ENCODE assay signal across 10 mouse cellular contexts in the genomic region with DNA sequence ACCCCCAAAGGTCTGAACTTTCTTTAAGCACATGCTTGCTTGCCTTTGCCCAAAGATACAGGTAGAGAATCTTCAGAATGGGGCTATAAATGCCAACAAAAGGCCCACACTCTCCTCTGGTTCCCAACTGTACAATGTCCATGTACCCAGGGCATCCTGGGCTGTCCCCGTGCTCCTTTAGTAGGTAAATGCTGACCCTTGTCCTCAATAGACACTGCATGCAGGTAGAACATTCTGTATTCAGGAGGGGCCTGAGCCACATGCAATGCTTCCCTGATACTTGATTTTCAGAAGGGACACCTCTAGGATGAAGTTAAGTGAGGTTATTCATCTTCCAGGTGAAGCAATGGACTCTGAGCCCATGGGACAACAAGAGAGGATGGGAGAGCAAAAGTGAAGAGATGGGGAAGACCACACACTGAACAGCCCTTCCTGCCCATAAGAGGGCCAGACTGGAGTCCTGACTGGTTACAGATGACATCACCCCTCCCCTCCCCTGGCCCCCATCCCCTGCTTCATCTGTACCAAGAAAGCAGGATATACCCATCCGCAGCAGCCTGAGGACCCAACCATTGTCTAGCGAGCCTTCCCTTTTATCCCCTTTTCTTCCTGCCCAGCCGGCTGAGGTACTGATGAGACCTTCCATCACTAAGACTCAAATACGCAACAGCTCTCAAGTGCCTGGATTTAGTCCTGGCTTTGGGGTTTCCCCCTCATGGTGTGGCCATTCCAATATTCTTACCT. TPM values are rescaled to one million over a fixed set of nuclear protein-coding genes. Genes with fewer than 3 reads are reported as not detected.
A peak's percentile ranks its signal among the peaks of the same experiment; 100 is the strongest.
DNase-seq lines count a peak whose midpoint lies in the region; ATAC-seq lines count a peak whose summit lies in the region.
"Had no signal": no experiment of that assay in that cellular context is flagged by ENCODE, and none has a peak within 500 bp of the region (broad histone marks: within the 10 kb centered on the region; RNA-seq: fewer than 3 reads in every experiment).

No protein-coding gene starts in this region.

- H3K4me2 ChIP-seq in limb, embryonic 12.5 days = peak overlapping the region; percentile 82
- H3K4me2 ChIP-seq in stomach, embryonic 14.5 days (replicated peaks; ENCODE audit: low read depth, low read length) = peak overlapping the region; percentile 80

- H3K36me3 ChIP-seq in megakaryocyte, embryonic 14.5 days (replicated peaks; ENCODE audit: low read length) = no peaks in the 10 kb centered on the region
- no peaks in the 10 kb centered on the region for H3K36me3 ChIP-seq in limb, embryonic 12.5 days
- H3K36me3 ChIP-seq in stomach, embryonic 14.5 days (ENCODE audit: control insufficient read depth, insufficient read depth, low read length) = no peaks in the 10 kb centered on the region

- ATAC-seq in megakaryocyte, adult 5-6 weeks (ENCODE audit: poor library complexity, severe bottlenecking) = no peak
- no peak for ATAC-seq in limb, embryonic 12.5 days (ENCODE audit: insufficient number of reproducible peaks, insufficient read depth, low FRiP score, low TSS enrichment, low read depth)
- ATAC-seq in stomach, embryonic 14.5 days (ENCODE audit: insufficient number of reproducible peaks, insufficient read depth, low FRiP score, low read depth) = no peak
- no peak for ATAC-seq in activated CD4-positive, CD25-positive, alpha-beta regulatory T cell, adult 4 months

- peak overlapping the region; percentile 92 for H3K4me3 ChIP-seq in megakaryocyte, embryonic 14.5 days (replicated peaks)
- H3K4me3 ChIP-seq in limb, embryonic 12.5 days (replicated peaks) = peak overlapping the region; percentile 44
- H3K4me3 ChIP-seq in stomach, embryonic 14.5 days (ENCODE audit: low read depth, low read length) = peak overlapping the region; percentile 37

- H3K27ac ChIP-seq in limb, embryonic 12.5 days = no peak overlapping the region
- peak overlapping the region; percentile 52; the same call in 1 of the 2 replicates for H3K27ac ChIP-seq in stomach, embryonic 14.5 days (ENCODE audit: low read length)

- H3K4me1 ChIP-seq in megakaryocyte, embryonic 14.5 days = peaks cover 72% of the 10 kb centered on the region
- H3K4me1 ChIP-seq in limb, embryonic 12.5 days (replicated peaks) = peaks cover 29% of the 10 kb centered on the region
- peaks cover 25% of the 10 kb centered on the region; the same call in 1 of the 2 replicates for H3K4me1 ChIP-seq in stomach, embryonic 14.5 days (ENCODE audit: control insufficient read depth, insufficient read depth, low read length)

- DNase-seq in cerebellum, adult 9-10 months = peak; percentile 55
- no peak for DNase-seq in cerebellum, adult 11-12 months
- DNase-seq in lung, adult 18-20 months = no peak

- H3K9ac ChIP-seq in limb, embryonic 12.5 days (replicated peaks) = peak overlapping the region; percentile 52; the same call in 1 of the 2 replicates
- 0 out of 2 replicates have a peak overlapping the region, but pooled peaks have one; percentile 25 for H3K9ac ChIP-seq in stomach, embryonic 14.5 days (replicated peaks; ENCODE audit: low read depth, low read length)

- H3K9me3 ChIP-seq in megakaryocyte, embryonic 14.5 days = no peaks in the 10 kb centered on the region
- no peaks in the 10 kb centered on the region for H3K9me3 ChIP-seq in limb, embryonic 12.5 days
- H3K9me3 ChIP-seq in stomach, embryonic 14.5 days (ENCODE audit: control insufficient read depth, low read depth, low read length) = no peaks in the 10 kb centered on the region

- WGBS in limb, embryonic 12.5 days = 43% methylated on average over 5 of the region's 5 CpGs
- WGBS in stomach, embryonic 14.5 days = 32% methylated on average over 5 of the region's 5 CpGs

- peaks cover 50% of the 10 kb centered on the region for H3K27me3 ChIP-seq in megakaryocyte, embryonic 14.5 days (replicated peaks)
- H3K27me3 ChIP-seq in limb, embryonic 12.5 days = peaks cover 40% of the 10 kb centered on the region
- H3K27me3 ChIP-seq in stomach, embryonic 14.5 days (ENCODE audit: control insufficient read depth, insufficient read depth, low read length) = no peaks in the 10 kb centered on the region

RNA-seq across cellular contexts. Expression of a gene that starts 1.0 kb away (rescaled TPM):
- 0.41 and 1.4 TPM in 2 replicates for polyA plus RNA-seq in megakaryocyte, embryonic 14.5 days (2012; ENCODE audit: insufficient read depth, low replicate concordance)
- not detected in 2 replicates for total RNA-seq in megakaryocyte, adult 5-6 weeks (2015)
- 0.20 TPM in 1 of 2 replicates, not detected in the other for total RNA-seq in megakaryocyte, adult 5-6 weeks (2017)
- polyA plus RNA-seq in limb, embryonic 12.5 days (2016; fragmentation: Nextera tagmentation; extraction: Ambion mirVana) = 8.3 and 8.8 TPM in 2 replicates
- polyA plus RNA-seq in stomach, embryonic 14.5 days (2014; fragmentation: Nextera tagmentation; extraction: Ambion mirVana) = 26.8 and 28.4 TPM in 2 replicates
- under 1 TPM in 1 of 2 experiments, not detected in 1; 0.09 TPM for polyA plus RNA-seq in activated CD4-positive, CD25-positive, alpha-beta regulatory T cell, adult 4 months (2017; shearing (Covaris generic))

RNA-seq across cellular contexts. Expression of a gene that starts 12.2 kb away (rescaled TPM):
- 0.04 TPM in 1 of 2 replicates, not detected in the other for polyA plus RNA-seq in megakaryocyte, embryonic 14.5 days (2012; ENCODE audit: insufficient read depth, low replicate concordance)
- 0.07 TPM in 1 of 2 replicates, not detected in the other for total RNA-seq in megakaryocyte, adult 5-6 weeks (2015)
- total RNA-seq in megakaryocyte, adult 5-6 weeks (2017) = not detected in 2 replicates
- polyA plus RNA-seq in limb, embryonic 12.5 days (2016; fragmentation: Nextera tagmentation; extraction: Ambion mirVana) = 0.50 and 0.91 TPM in 2 replicates
- polyA plus RNA-seq in stomach, embryonic 14.5 days (2014; fragmentation: Nextera tagmentation; extraction: Ambion mirVana) = 0.54 and 0.81 TPM in 2 replicates
- under 1 TPM in 1 of 2 experiments, not detected in 1; 0.16 TPM for polyA plus RNA-seq in activated CD4-positive, CD25-positive, alpha-beta regulatory T cell, adult 4 months (2017; shearing (Covaris generic))

RNA-seq across cellular contexts. Expression of a gene that starts 12.6 kb away (rescaled TPM):
- polyA plus RNA-seq in megakaryocyte, embryonic 14.5 days (2012; ENCODE audit: insufficient read depth, low replicate concordance) = 11.3 and 20.5 TPM in 2 replicates
- total RNA-seq in megakaryocyte, adult 5-6 weeks (2015) = 13.5 and 14.1 TPM in 2 replicates
- total RNA-seq in megakaryocyte, adult 5-6 weeks (2017) = 17.8 and 22.9 TPM in 2 replicates
- 104 and 108 TPM in 2 replicates for polyA plus RNA-seq in limb, embryonic 12.5 days (2016; fragmentation: Nextera tagmentation; extraction: Ambion mirVana)
- polyA plus RNA-seq in stomach, embryonic 14.5 days (2014; fragmentation: Nextera tagmentation; extraction: Ambion mirVana) = 89.1 and 90.9 TPM in 2 replicates
- 10 to 100 TPM; 16.3 to 21.0 TPM for polyA plus RNA-seq in activated CD4-positive, CD25-positive, alpha-beta regulatory T cell, adult 4 months (2017; shearing (Covaris generic))

RNA-seq across cellular contexts. Expression of a gene that starts 16.7 kb away (rescaled TPM):
- polyA plus RNA-seq in megakaryocyte, embryonic 14.5 days (2012; ENCODE audit: insufficient read depth, low replicate concordance) = not detected in 2 replicates
- total RNA-seq in megakaryocyte, adult 5-6 weeks (2015) = not detected in 2 replicates
- not detected in 2 replicates for total RNA-seq in megakaryocyte, adult 5-6 weeks (2017)
- 0.18 TPM in 1 of 2 replicates, not detected in the other for polyA plus RNA-seq in limb, embryonic 12.5 days (2016; fragmentation: Nextera tagmentation; extraction: Ambion mirVana)
- 0.38 and 0.46 TPM in 2 replicates for polyA plus RNA-seq in stomach, embryonic 14.5 days (2014; fragmentation: Nextera tagmentation; extraction: Ambion mirVana)
- polyA plus RNA-seq in activated CD4-positive, CD25-positive, alpha-beta regulatory T cell, adult 4 months (2017; shearing (Covaris generic)) = not detected
- total RNA-seq: hematopoietic stem cell, adult 5-6 weeks; neutrophil, adult 5-6 weeks had no signal

RNA-seq across cellular contexts. Expression of a gene that starts 29.2 kb away (rescaled TPM):
- 10.2 and 29.9 TPM in 2 replicates for polyA plus RNA-seq in megakaryocyte, embryonic 14.5 days (2012; ENCODE audit: insufficient read depth, low replicate concordance)
- 131 and 139 TPM in 2 replicates for total RNA-seq in megakaryocyte, adult 5-6 weeks (2015)
- 49.5 and 50.2 TPM in 2 replicates for total RNA-seq in megakaryocyte, adult 5-6 weeks (2017)
- polyA plus RNA-seq in limb, embryonic 12.5 days (2016; fragmentation: Nextera tagmentation; extraction: Ambion mirVana) = 217 and 228 TPM in 2 replicates
- polyA plus RNA-seq in stomach, embryonic 14.5 days (2014; fragmentation: Nextera tagmentation; extraction: Ambion mirVana) = 209 and 211 TPM in 2 replicates
- 100 to 1,000 TPM; 160 to 164 TPM for polyA plus RNA-seq in activated CD4-positive, CD25-positive, alpha-beta regulatory T cell, adult 4 months (2017; shearing (Covaris generic))

Comparison
In these comparisons a context has a peak if more than half of its experiments do, and no peak if none do; other contexts are left out.
1. H3K4me3 ChIP-seq: peak in every context shown above with its lines; median percentile 92 in megakaryocyte, embryonic 14.5 days; 44 in limb, embryonic 12.5 days; 37 in stomach, embryonic 14.5 days.